Mouse (Mus musculus) forebrain, embryonic 14.5 days (tissue): Measurements from ENCODE around the gene Gm21958. TPM values are rescaled to one million over a fixed set of nuclear protein-coding genes. Genes with fewer than 3 reads are reported as not detected.
A peak's percentile ranks its signal among the peaks of the same experiment; 100 is the strongest.

Experiments
- ATAC-seq: fragments of 200-750 bp; cut with Nextera tagmentation; 2 replicates; pipeline ENCODE4 v1.8.0; 2017; ENCODE audit warnings: mild to moderate bottlenecking, moderate library complexity
- DNase-seq: peaks from one replicate; pipeline ENCODE4 v3.0.0-alpha.2; 2015; ENCODE audit warnings: low spot score
- H3K27ac ChIP-seq: fragments of 300-500 bp; sonication (generic); 2 replicates; pipeline ENCODE4 v1.5.1; 2014; ENCODE audit warnings: low read depth, mild to moderate bottlenecking, control low read depth, low read length, moderate library complexity
- H3K27me3 ChIP-seq: fragments of 300-500 bp; sonication (generic); replicated peaks from 2 replicates; pipeline ENCODE4 v1.6.1; 2014; ENCODE audit warnings: low read length, control low read depth, mixed read lengths; ENCODE audit not compliant: control insufficient read depth, insufficient read depth
- H3K36me3 ChIP-seq: fragments of 300-500 bp; sonication (generic); 2 replicates; pipeline ENCODE4 v1.6.1; 2014; ENCODE audit warnings: low read length, control low read depth; ENCODE audit not compliant: control insufficient read depth, insufficient read depth
- H3K4me1 ChIP-seq: fragments of 300-500 bp; sonication (generic); 2 replicates; pipeline ENCODE4 v1.6.1; 2014; ENCODE audit warnings: antibody characterized with exemption, low read length, control low read depth; ENCODE audit not compliant: control insufficient read depth, insufficient read depth
- H3K4me2 ChIP-seq: fragments of 300-500 bp; sonication (generic); 2 replicates; pipeline ENCODE4 v1.6.1; 2014; ENCODE audit warnings: mild to moderate bottlenecking, control low read depth, low read length
- H3K4me3 ChIP-seq: fragments of 300-500 bp; sonication (generic); 2 replicates; pipeline ENCODE4 v1.5.1; 2014; ENCODE audit warnings: low read depth, low read length, control low read depth
- H3K9ac ChIP-seq: fragments of 300-500 bp; sonication (generic); 2 replicates; pipeline ENCODE4 v1.6.1; 2014; ENCODE audit warnings: mild to moderate bottlenecking, low read length, control low read depth, moderate library complexity
- H3K9me3 ChIP-seq: fragments of 300-500 bp; sonication (generic); replicated peaks from 2 replicates; pipeline ENCODE4 v1.6.1; 2016; ENCODE audit warnings: low read length, control low read depth, mixed read lengths; ENCODE audit not compliant: control insufficient read depth
- WGBS: fragments of 180-500 bp; shearing (Covaris S2); extraction: QIAGEN DNeasy Blood & Tissue Kit; methylation state at CpG from one replicate; pipeline ENCODE4 v1.1.7; 2014; 5-methylcytosine and 5-hydroxymethylcytosine counted together
- polyA plus RNA-seq: library from polyadenylated mRNA; unstranded; fragments of >200 nt; fragmentation: Nextera tagmentation; extraction: Ambion mirVana; gene quantifications from 2 replicates; pipeline ENCODE4 v1.2.1, GENCODE M21; 2014

The Gm21958 gene
- polyA plus RNA-seq, 1 experiment from 2014 or later = not detected

GRCm38 (mm10) chr3:54672557-54673529, 41.3 kb downstream of the Gm21958 start:
- Histone ChIP-seq H3K9ac (no peak overlapping the region), H3K4me1 (no peaks in the 10 kb centered on the region), H3K9me3 (no peaks in the 10 kb centered on the region), H3K36me3 (no peaks in the 10 kb centered on the region), H3K4me2 (no peak overlapping the region), H3K27ac (no peak overlapping the region), H3K4me3 (no peak overlapping the region), H3K27me3 (no peaks in the 10 kb centered on the region)
- ATAC-seq (peak; percentile 62; the same call in 1 of the 2 replicates), DNase-seq (peak; percentile 86)
- 38% methylated on average over 13 of the region's 13 CpGs for WGBS

GRCm38 (mm10) chr3:54672111-54672510, 42.0 kb downstream of the Gm21958 start:
- WGBS = 62% methylated on average over 3 of the region's 3 CpGs
- 0 out of 2 replicates have a peak, but pooled peaks have one; percentile 10 for ATAC-seq

GRCm38 (mm10) chr3:54669559-54669958, 44.6 kb downstream of the Gm21958 start:
- no peak overlapping the region for H3K27ac ChIP-seq
- H3K4me1 ChIP-seq = no peaks in the 10 kb centered on the region
- H3K36me3 ChIP-seq = no peaks in the 10 kb centered on the region
- H3K9me3 ChIP-seq = no peaks in the 10 kb centered on the region
- no peak for DNase-seq
- no peaks in the 10 kb centered on the region for H3K27me3 ChIP-seq
- H3K4me3 ChIP-seq = no peak overlapping the region
- WGBS = 87% methylated on average over 6 of the region's 6 CpGs
- H3K4me2 ChIP-seq = no peak overlapping the region
- H3K9ac ChIP-seq = no peak overlapping the region
- ATAC-seq = no peak

More at GRCm38 (mm10) chr3:54672111-54672510, 42.0 kb downstream of the Gm21958 start:
- no peaks in the 10 kb centered on the region for H3K9me3 ChIP-seq
- H3K27me3 ChIP-seq = no peaks in the 10 kb centered on the region
- no peaks in the 10 kb centered on the region for H3K4me1 ChIP-seq
- DNase-seq = no peak
- no peak overlapping the region for H3K27ac ChIP-seq
- no peak overlapping the region for H3K4me3 ChIP-seq
- H3K4me2 ChIP-seq = no peak overlapping the region
- no peak overlapping the region for H3K9ac ChIP-seq
- no peaks in the 10 kb centered on the region for H3K36me3 ChIP-seq

GRCm38 (mm10) chr3:54668722-54669121, 45.4 kb downstream of the Gm21958 start:
- 80% methylated on average over 6 of the region's 6 CpGs for WGBS
- Histone ChIP-seq H3K4me3 (no peak overlapping the region), H3K4me1 (no peaks in the 10 kb centered on the region), H3K27ac (no peak overlapping the region), H3K27me3 (no peaks in the 10 kb centered on the region), H3K9me3 (no peaks in the 10 kb centered on the region), H3K36me3 (no peaks in the 10 kb centered on the region), H3K9ac (no peak overlapping the region), H3K4me2 (no peak overlapping the region)
- DNase-seq = no peak
- ATAC-seq = no peak

- Histone ChIP-seq H3K36me3 (no peaks in the 10 kb centered on the region), H3K4me2 (no peak overlapping the region), H3K4me3 (no peak overlapping the region), H3K4me1 (no peaks in the 10 kb centered on the region), H3K27me3 (no peaks in the 10 kb centered on the region), H3K27ac (no peak overlapping the region), H3K9me3 (no peaks in the 10 kb centered on the region), H3K9ac (no peak overlapping the region)
- 88% methylated on average over 3 of the region's 3 CpGs for WGBS
- ATAC-seq (no peak), DNase-seq (no peak)
Measured at GRCm38 (mm10) chr3:54668141-54668540, 46.0 kb downstream of the Gm21958 start.

Other genes starting within 250 kb of the Gm21958 start
- 74.2 and 87.7 TPM in 2 replicates for gene Supt20, start 21.5 kb downstream of the Gm21958 start, polyA plus RNA-seq
- gene Exosc8, start 21.0 kb upstream of the Gm21958 start, polyA plus RNA-seq = 98.5 and 101 TPM in 2 replicates
- 55.8 and 60.2 TPM in 2 replicates for gene Alg5, start 21.2 kb upstream of the Gm21958 start, polyA plus RNA-seq
- 0.17 and 0.30 TPM in 2 replicates for gene Smad9, start 41.2 kb upstream of the Gm21958 start, polyA plus RNA-seq
- 40.7 and 43.8 TPM in 2 replicates for gene Rfxap, start 93.4 kb upstream of the Gm21958 start, polyA plus RNA-seq
- 1.4 and 1.5 TPM in 2 replicates for gene Sertm1, start 201.5 kb upstream of the Gm21958 start, polyA plus RNA-seq